Mouse (Mus musculus): Measurements from ENCODE around the gene Gstt2. TPM values are rescaled to one million over a fixed set of nuclear protein-coding genes. Genes with fewer than 3 reads are reported as not detected.

The Gstt2 gene
- polyA plus RNA-seq, 1 experiment from 2014 or later: 148 TPM

- H3K9me3 ChIP-seq (ENCODE audit: low read length): no peaks in the 10 kb centered on the region
- H3K36me3 ChIP-seq (replicated peaks; ENCODE audit: insufficient read depth, low read length): no peaks in the 10 kb centered on the region
- no peak for TF ChIP-seq CTCF (IDR thresholded peaks at IDR 0.05; ENCODE audit: low read depth)
- no peak overlapping the region for H3K4me3 ChIP-seq (ENCODE audit: low read depth, low read length)
- H3K4me1 ChIP-seq (ENCODE audit: insufficient read depth): 0 out of 2 replicates have a peak, but pooled peaks cover 5% of the 10 kb centered on the region
- H3K27ac ChIP-seq (ENCODE audit: low read depth): peak overlapping the region; percentile 92
- DNase-seq: no peak
- 58% methylated on average over 6 of the region's 6 CpGs for WGBS (ENCODE audit: insufficient replicate concordance)
- 0 out of 2 replicates have a peak overlapping the region, but pooled peaks have one; percentile 53 for H3K4me2 ChIP-seq (ENCODE audit: low read depth, low read length)
- H3K27me3 ChIP-seq (ENCODE audit: insufficient read depth, low read length): peaks cover 4% of the 10 kb centered on the region; the same call in 1 of the 2 replicates
- no peak for ATAC-seq
- no peak overlapping the region; the same call in 1 of the 2 replicates for H3K9ac ChIP-seq (replicated peaks)
Observed at GRCm38 (mm10) chr10:75880771-75881577, 43.8 kb upstream of the Gstt2 start.

GRCm38 (mm10) chr10:75880351-75880750 lies 43.1 kb upstream of the Gstt2 start:
- Histone ChIP-seq H3K4me3 (ENCODE audit: low read depth, low read length) (no peak overlapping the region), H3K27ac (ENCODE audit: low read depth) (no peak overlapping the region), H3K9ac (replicated peaks) (no peak overlapping the region), H3K4me2 (ENCODE audit: low read depth, low read length) (no peak overlapping the region), H3K9me3 (ENCODE audit: low read length) (no peaks in the 10 kb centered on the region), H3K36me3 (replicated peaks; ENCODE audit: insufficient read depth, low read length) (no peaks in the 10 kb centered on the region), H3K27me3 (ENCODE audit: insufficient read depth, low read length) (peaks cover 4% of the 10 kb centered on the region; the same call in 1 of the 2 replicates), H3K4me1 (ENCODE audit: insufficient read depth) (0 out of 2 replicates have a peak, but pooled peaks cover 5% of the 10 kb centered on the region)
- ATAC-seq: no peak
- WGBS (ENCODE audit: insufficient replicate concordance): 89% methylated on average over 10 of the region's 10 CpGs
- DNase-seq: no peak
- TF ChIP-seq EP300 (IDR thresholded peaks at IDR 0.05; ENCODE audit: low read depth): no peak
- no peak for TF ChIP-seq CTCF (IDR thresholded peaks at IDR 0.05; ENCODE audit: low read depth)

DNA sequence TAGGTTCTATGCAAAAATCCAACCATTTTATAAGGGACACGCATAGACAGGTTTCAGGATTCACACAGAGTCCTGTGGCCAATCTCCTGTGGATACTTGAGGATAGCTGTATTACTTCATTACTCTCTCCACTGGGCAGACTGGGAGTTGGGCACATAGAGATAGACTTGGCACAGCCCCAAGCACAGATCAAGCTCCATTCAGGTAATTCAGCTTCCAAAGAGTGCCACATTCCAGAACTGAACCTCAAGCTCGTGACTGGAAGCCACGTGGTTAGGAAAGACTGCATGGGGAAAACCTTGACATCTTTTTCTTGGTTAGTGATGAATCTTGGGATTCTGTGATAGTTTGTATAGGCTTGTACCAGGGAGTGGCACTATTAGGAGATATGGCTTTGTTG lies 41.6 kb upstream of the Gstt2 start:
- Histone ChIP-seq H3K27ac (ENCODE audit: low read depth) (no peak overlapping the region), H3K4me2 (ENCODE audit: low read depth, low read length) (no peak overlapping the region), H3K9ac (replicated peaks) (no peak overlapping the region), H3K27me3 (ENCODE audit: insufficient read depth, low read length) (peaks cover 4% of the 10 kb centered on the region; the same call in 1 of the 2 replicates), H3K9me3 (ENCODE audit: low read length) (no peaks in the 10 kb centered on the region), H3K4me1 (ENCODE audit: insufficient read depth) (0 out of 2 replicates have a peak, but pooled peaks cover 5% of the 10 kb centered on the region), H3K36me3 (replicated peaks; ENCODE audit: insufficient read depth, low read length) (no peaks in the 10 kb centered on the region), H3K4me3 (ENCODE audit: low read depth, low read length) (no peak overlapping the region)
- no peak for ATAC-seq
- 79% methylated on average over 3 of the region's 3 CpGs for WGBS (ENCODE audit: insufficient replicate concordance)
- no peak for DNase-seq
- TF ChIP-seq CTCF (IDR thresholded peaks at IDR 0.05; ENCODE audit: low read depth): no peak
- TF ChIP-seq EP300 (IDR thresholded peaks at IDR 0.05; ENCODE audit: low read depth): no peak

GRCm38 (mm10) chr10:75873543-75874170 lies 36.4 kb upstream of the Gstt2 start:
- H3K36me3 ChIP-seq (replicated peaks; ENCODE audit: insufficient read depth, low read length): no peaks in the 10 kb centered on the region
- no peaks in the 10 kb centered on the region for H3K9me3 ChIP-seq (ENCODE audit: low read length)
- H3K4me3 ChIP-seq (ENCODE audit: low read depth, low read length): no peak overlapping the region
- TF ChIP-seq CTCF (IDR thresholded peaks at IDR 0.05; ENCODE audit: low read depth) (no peak), EP300 (IDR thresholded peaks at IDR 0.05; ENCODE audit: low read depth) (no peak)
- H3K27ac ChIP-seq (ENCODE audit: low read depth): no peak overlapping the region
- peak overlapping the region; percentile 67 for H3K4me2 ChIP-seq (ENCODE audit: low read depth, low read length)
- ATAC-seq (no peak), DNase-seq (no peak)
- peaks cover 9% of the 10 kb centered on the region; the same call in 1 of the 2 replicates for H3K4me1 ChIP-seq (ENCODE audit: insufficient read depth)
- H3K9ac ChIP-seq (replicated peaks): no peak overlapping the region
- H3K27me3 ChIP-seq (ENCODE audit: insufficient read depth, low read length): no peaks in the 10 kb centered on the region
- WGBS (ENCODE audit: insufficient replicate concordance): 59% methylated on average over 10 of the region's 10 CpGs

- Histone ChIP-seq H3K4me2 (ENCODE audit: low read depth, low read length) (peak overlapping the region; percentile 67), H3K36me3 (replicated peaks; ENCODE audit: insufficient read depth, low read length) (no peaks in the 10 kb centered on the region), H3K4me1 (ENCODE audit: insufficient read depth) (peaks cover 9% of the 10 kb centered on the region; the same call in 1 of the 2 replicates), H3K27me3 (ENCODE audit: insufficient read depth, low read length) (no peaks in the 10 kb centered on the region), H3K9ac (replicated peaks) (peak overlapping the region; percentile 18), H3K4me3 (ENCODE audit: low read depth, low read length) (peak overlapping the region; percentile 34), H3K27ac (ENCODE audit: low read depth) (no peak overlapping the region), H3K9me3 (ENCODE audit: low read length) (no peaks in the 10 kb centered on the region)
- DNase-seq (peak; percentile 71), ATAC-seq (peak; percentile 95)
- 5% methylated on average over 11 of the region's 11 CpGs for WGBS (ENCODE audit: insufficient replicate concordance)
- TF ChIP-seq EP300 (IDR thresholded peaks at IDR 0.05; ENCODE audit: low read depth): no peak
- TF ChIP-seq CTCF (IDR thresholded peaks at IDR 0.05; ENCODE audit: low read depth): no peak
Observed at GRCm38 (mm10) chr10:75872915-75873542, 35.8 kb upstream of the Gstt2 start.

All from liver, postnatal 0 days (tissue).